Mouse (Mus musculus): ENCODE measurements at regions not wholly inside any gene's neighbourhood (a gene's known extent, or its start where the extent isn't known, plus 50 kb on each side); places are given as distances from the start of the nearest gene placed in this dataset.

DNA sequence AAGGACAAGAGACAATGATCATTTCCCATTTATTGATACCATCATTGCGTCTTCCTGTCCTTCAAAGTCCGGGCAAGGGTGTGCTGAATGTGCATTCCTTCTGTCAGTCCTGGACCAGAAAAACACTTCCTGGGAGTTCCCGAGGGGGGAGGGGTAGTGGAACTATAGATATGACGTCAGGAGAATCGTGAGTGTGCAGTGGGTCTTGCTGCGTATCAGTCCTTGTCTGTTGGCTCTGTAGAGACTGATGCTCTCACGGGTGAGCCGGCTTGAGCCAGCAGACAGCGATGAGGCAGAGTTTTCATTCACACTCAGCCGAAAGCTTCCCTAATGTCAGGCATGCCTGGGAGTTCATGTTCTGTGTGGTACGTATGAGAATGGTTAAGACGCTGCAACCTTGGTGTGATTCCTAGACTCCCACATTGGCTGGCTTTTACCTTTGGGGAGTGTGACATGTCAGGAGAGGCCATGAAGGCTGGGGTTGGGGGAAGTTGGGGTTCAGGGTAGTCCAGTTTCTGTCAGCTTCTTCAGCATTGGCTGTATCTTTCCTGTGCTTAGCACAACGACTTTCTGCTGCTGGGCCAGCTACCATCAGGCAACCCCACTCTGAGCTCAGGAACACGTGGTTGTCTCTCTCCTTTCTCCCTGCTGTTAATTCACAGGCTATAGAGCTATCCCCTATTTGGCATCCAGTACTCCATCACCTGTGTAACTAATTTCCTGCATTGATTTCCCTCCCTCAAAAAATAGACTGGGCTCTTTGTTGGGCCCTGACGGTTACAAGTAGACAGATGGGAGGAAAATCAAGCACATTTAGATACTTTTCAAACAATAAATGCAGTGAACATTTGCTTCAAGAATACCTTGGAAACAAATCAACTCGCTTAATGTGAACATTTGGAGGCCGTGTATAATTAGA lies 203.2 kb upstream of the Daam1 start:
- no peak for DNase-seq

DNA sequence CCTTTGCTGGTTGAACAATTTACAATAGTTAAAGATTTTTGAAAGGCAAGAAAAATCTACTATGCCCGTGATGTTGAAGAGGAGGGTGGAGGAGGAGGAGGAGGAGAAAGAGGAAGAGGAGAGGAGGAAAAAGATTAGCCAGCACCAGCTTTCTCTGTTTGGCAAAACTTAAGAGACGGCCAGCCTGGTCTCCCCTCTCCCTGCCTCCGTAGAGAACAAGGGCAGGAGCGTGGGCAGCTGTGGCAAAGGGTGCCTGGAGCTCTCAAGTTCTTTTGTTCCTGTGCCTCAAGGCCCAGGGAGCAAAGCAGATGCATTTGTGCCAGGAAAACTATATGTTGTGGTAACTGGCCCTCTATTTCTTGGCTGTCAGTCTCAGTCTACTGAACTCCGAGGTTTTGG lies 202.5 kb upstream of the Daam1 start:
- DNase-seq, result no peak

DNA sequence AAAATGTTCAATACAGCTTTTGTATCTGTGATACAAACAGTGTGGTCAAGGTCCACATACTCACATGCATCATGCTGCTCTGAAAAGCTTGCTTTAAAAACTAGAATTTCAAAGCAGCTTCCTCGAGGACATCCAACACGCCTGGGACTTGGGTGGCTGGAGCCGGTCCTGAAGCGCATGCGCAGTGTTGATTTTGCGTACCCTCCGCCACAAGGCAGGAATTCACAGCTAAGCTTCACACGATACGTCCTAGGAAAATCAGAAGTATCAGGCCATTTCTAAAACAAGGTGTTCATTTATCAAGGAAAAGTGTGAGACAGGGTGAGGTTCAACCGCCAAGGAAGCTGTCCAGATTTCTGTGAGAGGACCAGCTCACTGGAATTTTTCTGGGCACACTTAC lies 202.1 kb upstream of the Daam1 start:
- DNase-seq, result no peak

DNA sequence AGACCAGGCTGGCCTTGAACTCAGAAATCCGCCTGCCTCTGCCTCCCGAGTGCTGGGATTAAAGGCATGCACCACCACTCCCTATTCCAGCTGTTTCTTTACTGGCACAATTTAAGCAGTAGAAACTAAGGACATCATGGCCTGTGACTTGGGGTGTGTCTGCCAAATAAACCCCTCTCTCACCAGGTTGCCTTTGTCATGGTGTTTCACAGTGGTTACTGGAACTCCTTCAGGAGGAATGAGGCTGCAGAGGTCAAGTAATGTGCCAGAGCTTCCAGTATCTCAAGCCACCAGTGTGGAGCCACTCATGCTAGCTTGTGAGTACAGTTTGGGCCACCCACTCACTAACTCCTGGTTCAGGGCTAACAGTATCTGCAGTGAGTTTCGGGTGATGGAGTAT lies 200.5 kb upstream of the Daam1 start:
- no peak for DNase-seq

DNA sequence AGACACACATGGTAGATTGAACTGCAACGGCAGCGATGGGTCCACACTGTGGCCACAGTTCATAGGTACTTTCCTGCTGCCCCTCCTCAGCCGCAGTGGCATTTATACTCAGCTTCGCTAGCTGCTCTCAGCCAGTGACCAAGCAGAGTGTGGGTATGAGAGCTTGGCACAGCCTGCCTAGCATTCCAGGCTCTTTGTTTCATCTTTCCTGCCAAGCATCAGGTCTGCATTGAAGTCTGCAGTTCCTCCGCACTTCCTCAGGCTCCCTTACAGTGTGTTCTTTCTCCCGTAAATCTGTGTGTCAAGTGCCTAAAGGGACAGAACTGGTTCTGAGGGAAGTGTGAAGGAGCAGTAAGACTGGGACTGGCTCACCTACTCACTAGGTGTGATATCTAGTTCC lies 194.6 kb upstream of the Daam1 start:
- no peak for DNase-seq

DNA sequence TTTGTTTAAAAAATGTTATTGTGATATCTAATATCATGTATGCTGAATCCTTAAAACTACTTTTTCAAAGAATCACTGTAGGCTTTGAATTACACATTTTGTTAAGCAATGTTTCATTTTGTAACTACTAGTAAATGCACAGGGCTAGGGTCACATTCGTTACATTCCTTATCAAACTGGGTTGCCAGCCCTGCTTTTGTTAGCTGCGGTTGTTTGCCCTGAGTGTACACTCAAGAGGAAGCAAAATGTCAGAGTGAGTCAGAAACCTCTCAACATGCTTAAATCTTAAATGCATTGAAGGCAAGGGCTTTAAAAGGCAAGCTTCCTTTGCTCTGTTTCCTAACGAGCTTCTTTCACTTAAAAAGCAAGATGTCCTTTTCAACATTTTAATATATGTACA lies 193.6 kb upstream of the Daam1 start:
- no peak for DNase-seq

DNA sequence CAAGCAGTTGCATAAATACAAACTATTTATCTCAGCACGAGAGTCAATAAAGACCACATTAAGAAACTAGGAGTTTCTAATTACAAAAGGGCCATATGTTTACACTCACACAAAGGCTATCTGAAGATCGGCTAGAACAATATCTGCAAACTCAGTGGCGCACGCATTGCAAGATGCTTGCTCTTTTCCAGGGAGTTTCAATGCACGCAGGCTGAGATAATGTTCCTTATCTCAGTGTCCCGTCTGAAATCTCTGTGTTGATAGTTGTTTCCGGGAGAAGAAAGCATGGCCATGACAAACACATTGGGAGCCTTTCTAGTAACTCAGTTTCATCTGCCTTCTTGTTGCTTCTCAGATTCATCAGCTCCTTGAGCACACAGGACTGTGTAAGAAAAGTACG lies 192.6 kb upstream of the Daam1 start:
- no peak for DNase-seq

DNA sequence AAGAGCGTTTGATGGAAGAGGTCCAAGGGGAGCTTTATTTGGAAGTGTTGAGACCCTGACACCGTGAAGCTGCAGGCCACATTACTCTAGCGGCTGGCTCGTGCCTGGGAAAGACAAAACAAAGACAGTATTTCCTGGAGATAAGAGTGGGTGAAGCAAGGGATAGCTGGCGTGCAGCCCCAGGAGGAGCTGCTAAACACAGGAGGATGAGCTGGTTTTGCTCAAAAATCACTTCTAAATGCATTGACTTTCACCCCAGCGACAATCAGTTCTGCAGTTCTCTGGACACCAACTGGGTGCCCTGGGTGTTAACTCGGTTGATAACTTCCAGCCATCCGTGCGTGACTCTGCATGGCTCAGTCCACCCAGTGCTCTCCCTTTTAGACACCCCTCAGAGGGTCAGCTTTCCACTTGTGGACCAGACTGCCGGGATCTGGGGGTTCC lies 190.8 kb upstream of the Daam1 start:
- DNase-seq, result peak; percentile 41

DNA sequence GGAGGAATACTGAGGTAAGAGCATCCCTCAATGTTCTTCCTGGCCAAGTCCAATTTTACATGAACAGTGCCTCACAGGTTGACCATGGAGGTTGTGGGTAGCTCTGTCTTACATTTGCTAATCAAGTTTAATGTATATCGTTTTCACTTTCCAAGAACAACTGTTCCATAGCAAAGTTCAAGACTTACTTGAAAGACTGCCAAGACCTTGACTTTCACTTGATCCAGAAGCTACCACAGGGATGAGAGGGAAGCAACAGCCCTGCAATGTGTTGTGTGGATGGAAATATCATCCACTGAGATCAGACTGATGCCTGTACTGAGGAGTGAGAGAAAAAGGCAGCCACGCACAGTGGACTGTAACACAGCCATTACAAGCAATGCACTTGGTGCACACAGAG lies 189.4 kb upstream of the Daam1 start:
- no peak for DNase-seq

DNA sequence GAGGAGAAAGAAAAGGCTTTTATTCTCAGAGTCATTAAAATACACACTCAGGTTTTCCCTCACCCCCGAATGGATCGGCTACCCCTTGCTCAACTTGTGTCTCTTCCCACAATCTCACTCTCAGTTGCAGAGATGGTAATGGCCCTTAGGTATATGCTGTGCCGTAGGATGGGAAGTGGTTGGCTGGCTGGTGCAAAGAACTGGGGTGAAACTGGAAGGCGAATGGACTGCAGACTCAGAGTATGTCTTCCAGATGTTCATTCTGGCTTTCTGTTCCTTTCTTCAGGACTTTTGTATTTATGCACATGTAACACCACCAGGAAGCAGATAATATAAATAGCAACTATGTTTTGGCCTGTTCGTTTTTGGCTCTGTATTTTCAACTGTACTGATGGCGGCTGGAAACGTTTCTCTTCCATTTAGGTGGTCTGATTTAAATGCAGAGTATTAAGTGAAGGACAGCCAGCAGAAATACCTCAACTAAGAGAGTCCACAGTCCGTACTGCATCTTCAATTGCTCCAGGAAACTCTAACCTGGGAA lies 188.0 kb upstream of the Daam1 start:
- DNase-seq, result no peak

DNA sequence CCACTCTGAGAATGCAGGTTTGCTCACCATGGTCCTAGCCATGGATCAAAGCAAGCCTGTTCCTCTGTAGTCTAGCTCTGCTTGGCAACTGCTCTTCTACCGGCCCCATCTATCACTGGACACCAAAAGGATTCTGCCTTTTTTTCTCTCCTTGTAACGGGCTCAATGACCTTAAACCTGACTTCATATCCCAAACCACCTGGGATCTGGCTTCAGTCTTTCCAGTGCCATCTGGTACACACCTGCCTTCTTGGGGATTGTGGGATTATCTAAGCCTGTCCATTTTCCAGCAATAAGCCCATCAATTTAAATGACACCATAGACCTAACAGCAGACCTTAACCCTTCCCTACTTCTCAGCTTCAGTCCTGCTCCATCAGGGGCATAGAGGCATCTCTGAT lies 179.6 kb upstream of the Daam1 start:
- DNase-seq, result no peak

DNA sequence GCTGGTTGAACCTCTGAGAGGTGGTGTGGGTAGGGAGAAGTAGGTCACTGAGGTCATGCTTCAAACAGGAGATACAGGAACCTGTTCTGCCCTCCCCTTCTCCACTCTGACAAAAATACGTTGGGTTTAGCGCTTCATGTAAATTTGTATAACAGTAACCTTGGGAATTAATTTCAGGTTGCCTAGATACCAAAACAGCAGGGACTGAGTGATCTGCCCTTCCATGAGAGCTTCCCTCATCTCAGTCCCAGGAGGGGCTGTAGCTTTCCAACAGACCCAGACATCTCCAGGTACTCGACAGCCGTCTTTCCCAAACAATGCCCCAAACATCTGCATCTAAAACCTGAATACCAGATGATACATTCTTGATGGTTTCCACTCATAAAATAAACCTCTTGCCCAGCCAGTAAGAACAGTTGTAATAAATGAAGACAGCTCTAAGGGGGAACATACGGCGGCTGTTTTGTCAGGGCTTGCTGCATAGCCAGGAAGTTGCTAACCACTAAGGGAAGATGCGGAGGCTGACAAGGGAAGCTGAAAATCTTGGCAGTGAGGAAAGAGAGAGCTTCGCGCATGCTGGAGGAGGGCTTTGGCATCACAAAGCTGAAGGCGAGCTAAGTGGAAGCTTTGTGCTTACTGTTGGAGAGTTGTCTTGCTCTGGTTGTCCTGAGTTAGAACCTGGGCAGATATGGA lies 137.4 kb upstream of the Daam1 start:
- peak; percentile 14 for DNase-seq

DNA sequence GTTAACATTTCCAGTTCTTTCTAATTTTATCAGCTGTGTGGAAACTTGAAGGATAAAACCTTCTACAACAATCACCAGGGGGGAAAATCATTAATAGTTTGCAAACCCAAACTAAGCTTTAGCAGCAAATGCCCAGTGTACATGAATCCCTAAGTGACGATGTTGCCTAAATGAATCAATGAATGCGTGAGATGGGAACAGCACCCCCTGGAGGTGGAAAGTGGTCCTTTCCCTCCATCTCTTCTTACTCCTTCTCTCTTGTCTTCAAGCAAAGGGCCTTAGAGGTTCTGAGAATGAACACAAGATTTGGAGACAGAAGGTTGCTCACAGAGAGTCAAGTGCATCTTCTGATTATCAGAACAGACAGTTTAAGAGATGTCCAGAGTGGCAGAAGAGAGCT lies 129.1 kb upstream of the Daam1 start:
- DNase-seq, result peak; percentile 5

DNA sequence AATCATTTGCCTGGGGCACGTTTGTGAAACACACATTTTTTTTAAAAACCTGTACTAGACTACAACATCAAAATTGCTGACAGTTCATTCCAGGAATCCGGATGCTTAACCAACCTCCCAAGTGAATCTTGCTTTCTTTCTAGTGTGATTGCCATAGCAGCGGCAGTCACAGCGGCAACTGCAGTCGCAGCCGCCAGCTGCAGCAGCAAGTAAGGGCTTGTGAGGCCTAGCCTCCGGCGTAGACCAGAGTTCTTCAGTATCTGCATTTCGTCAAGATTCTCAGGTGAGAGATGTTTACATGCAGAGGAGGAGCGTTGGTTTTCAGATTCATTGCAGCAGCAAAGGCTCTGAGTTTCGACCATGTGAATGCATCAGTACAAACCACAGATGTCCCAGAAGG lies 128.7 kb upstream of the Daam1 start:
- DNase-seq, result no peak

DNA sequence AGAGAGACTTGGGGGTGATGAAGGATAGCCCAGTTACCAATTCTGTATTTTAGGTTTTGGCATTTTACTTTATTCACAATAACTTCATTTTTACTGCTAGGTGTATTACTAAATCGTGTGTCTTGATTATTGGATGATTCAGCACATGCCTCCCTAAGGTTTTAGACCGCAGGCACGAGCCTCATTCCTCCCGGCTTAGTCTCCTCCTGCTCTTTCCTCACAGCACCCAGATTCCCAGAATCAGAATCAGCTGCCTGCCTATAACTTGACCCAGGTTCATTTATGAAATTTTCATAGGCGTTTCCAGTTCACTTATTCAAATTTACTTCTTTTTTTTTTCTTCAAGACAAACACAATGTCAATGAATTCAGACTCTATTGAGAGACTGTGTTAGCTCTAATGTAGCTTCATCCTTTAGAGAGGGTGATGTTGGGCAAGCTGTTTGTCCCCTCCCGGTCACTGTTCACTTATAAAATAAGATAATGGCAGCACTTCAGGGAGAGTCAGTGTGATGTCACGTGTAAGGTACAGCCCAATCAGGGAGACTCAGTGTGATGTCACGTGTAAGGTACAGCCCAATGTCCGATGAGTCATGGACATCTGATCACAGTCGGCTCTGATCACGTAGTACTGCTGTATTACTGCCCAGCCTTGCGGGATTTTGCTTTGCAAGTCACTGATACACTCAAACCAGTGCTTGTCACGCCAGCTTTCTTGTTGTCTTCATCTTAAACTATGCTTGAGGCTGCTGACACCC lies 127.6 kb upstream of the Daam1 start:
- DNase-seq, result no peak

DNA sequence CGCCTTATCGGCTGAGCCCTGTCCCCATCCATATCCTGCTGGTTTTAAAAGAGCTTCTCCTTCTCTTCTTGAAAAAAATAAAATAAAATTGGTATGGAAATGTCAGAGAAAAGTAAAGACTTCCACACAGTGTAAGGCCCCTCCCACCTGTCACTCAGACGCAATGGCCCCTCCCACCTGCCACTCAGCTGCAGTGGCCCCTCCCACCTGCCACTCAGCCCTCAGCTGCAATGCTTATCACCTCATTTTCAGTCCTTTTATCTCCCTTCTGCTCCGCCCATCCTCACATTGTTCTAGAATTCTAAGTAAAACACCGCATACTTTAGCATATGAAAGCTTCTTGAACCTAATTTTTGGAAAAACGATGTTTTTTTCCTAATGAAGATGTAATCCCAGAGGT lies 126.4 kb upstream of the Daam1 start:
- DNase-seq, result no peak

DNA sequence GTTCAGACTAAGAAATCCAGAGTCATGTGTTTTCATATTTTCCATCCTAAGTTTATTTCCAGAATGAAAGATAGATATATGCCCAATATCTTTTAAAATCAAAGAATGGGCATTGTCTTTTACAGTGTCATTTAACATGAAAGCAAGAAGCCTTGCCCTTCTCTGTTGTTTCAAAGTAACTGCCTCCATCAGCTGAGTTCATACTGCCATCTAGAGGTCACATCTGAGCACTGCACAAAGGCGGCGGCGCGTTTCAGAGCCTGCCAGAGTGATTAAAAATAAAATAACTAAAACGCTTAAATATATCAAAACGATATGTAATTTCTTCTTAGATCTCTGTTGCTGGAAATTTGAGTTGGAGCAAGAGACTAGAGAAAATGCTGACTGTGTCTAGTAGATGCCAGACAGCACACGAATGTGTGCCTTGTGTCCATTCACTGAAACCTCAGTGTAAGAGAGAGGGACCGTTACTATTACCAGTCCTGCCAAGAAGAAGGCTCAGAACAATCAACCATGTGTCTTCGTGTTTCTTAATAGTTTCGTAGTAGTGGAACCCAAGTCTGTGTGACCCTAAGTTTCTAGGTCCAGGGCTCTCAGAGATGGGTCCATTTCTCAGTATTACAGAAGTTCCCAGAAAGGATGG lies 123.0 kb upstream of the Daam1 start:
- peak; percentile 63 for DNase-seq

DNA sequence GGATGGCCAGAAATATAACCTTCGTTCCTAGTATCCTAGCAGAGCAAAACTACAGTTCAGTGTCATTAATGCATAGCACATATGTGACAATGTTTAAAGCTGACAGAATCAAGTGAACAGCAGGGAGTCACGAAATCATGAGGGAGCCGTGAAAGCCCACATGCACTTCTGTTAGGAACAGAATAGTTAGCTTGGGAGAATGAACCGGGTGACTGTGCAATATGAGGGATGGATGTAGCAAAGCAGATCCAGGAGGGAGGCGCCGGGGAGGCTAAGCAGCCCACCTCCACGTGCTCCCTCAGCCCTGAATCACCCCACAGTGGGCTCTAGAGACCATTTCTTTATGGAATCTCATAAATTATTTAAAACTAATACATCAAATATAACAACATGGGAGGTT lies 116.3 kb upstream of the Daam1 start:
- no peak for DNase-seq

DNA sequence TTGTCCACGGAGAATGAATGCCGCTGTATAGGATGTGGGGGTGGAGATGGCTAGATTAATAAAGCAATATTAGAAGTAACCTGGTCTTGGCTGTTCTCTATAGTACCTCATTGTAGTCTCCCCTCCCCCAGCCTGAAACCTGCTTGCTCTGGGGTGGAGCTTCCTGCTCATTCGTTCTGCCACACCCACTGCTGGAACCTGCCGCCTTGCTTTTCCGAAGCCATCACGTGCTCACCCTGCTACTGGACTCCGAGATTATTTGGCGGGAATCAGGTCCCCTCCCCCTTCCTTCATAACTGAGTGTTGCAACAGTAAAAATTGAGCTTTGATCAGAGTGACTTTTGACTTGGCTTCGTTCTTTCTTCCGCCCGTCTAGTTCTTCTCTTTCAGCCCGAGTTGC lies 112.5 kb upstream of the Daam1 start:
- peak; percentile 2 for DNase-seq

DNA sequence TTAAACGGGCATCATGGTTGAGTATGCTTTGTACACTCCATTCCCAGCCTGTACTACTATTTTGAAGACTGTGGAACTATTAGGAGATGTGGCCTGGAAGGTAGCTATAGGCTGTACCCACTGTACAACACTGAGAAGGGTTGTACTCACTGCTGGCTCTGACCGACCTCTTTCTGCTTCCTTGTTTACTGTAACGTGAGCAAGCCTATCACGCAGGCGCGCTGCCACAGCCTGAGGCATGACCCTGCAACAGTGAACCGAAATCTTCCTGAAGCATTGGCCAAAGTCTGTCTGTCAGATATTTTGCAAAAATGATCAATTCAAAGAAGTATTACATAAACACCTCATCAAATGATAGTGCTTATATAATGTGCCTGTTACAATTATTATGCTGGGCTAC lies 112.0 kb upstream of the Daam1 start:
- no peak for DNase-seq

DNA sequence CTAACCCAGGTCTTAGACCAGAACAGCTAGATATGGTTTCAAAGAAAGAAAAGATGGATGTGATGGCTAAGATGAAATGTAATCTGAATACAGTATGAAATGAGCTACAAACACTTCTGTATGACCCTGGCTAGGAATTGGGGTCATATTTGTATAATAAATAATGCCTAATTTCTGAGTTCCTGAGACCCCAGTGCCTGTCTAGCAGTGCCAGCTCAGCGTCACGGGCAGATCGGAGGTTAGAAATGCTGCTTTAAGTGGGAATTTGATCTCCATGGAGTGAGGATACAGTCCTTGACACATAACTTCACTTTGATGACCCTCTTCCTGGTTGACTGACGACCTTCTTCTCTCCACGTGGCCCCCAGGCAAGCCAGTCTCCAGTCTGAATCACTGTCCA lies 105.7 kb upstream of the Daam1 start:
- DNase-seq, result no peak

DNA sequence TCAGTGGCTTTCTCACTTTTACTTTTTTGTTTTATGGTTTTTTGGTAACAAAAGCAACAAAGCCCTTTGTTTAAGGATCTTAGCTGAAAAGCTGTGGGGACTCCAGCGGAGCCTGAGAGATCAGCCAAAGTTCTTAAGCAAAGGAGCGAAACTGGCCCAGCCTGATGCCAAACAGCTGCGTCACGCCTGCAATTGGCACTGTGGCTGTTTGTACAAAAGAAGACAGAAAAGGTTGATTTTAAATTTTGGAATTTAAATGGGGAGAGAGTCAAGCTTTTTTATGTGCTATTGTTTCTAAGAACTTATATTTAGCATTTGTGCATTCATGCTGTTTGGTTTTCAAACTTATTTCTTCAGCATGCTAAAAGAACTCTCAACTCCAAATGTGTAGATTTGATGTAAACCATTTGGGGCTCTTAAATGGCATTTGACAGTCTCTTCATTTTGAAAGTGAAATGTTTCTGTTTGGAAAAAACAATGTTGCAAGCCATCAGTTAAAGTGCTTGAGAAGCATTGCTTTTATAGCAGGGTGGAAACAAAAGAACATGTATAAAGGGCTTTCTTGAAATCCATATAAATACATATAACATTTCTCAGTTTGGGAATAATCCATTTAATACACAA lies 105.1 kb upstream of the Daam1 start:
- DNase-seq, result no peak
